Mouse (Mus musculus) adrenal gland, adult 2 months (tissue): ENCODE data around the gene Rnf151. TPM values are rescaled to one million over a fixed set of nuclear protein-coding genes. Genes with fewer than 3 reads are reported as not detected.
"Not testable (repeated sequence)": the region's sequence is repeated elsewhere in the genome, so short reads cannot be mapped to it uniquely, and the experiment has no call there.

ENCODE experiments used
- DNase-seq: peaks from one replicate; pipeline ENCODE4 v3.0.0; 2021
- polyA plus RNA-seq: library from polyadenylated mRNA; depleted of rRNA; stranded (reverse); fragments of >200 nt; gene quantifications from 2 replicates; pipeline ENCODE4 v1.2.3, GENCODE M21; 2012; rRNA removed
- total RNA-seq, 2 experiments: library from RNA; stranded (reverse); gene quantifications; 2 replicates each; pipeline ENCODE4 v1.2.3; 2021

Rnf151 gene
- total and polyA plus RNA-seq, 3 experiments, result 0.25 TPM; not detected in 2

DNA sequence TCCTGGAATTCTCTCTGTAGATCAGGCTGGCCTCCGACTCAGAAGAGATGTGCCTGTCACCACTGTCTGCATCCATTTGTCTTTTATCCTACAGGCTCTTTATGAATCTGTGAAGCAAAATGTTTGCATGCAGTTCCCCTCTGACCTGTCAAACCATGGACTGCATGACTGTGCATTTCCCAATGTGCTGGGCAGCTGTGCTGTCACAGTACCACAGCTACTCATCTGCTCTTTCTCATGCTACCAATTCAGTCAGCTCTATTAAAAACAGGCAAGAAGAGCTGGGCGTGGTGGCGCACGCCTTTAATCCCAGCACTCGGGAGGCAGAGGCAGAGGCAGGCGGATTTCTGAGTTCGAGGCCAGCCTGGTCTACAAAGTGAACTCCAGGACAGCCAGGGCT is 50.9 kb downstream of the Rnf151 start:
- DNase-seq, result not testable (repeated sequence)

Other genes starting within 250 kb of the Rnf151 start
Only the 30 nearest of the 33 such genes appear.
- gene Mlst8, start 239.0 kb downstream of the Rnf151 start, total RNA-seq, result 10 to 100 TPM; 25.6 to 26.0 TPM
- gene Mlst8, start 239.0 kb downstream of the Rnf151 start, polyA plus RNA-seq, result 44.5 and 61.7 TPM in 2 replicates
- gene Caskin1, start 229.5 kb downstream of the Rnf151 start, total RNA-seq, result 10 to 100 TPM; 19.4 to 28.7 TPM
- gene Caskin1, start 229.5 kb downstream of the Rnf151 start, polyA plus RNA-seq, result 47.0 and 47.7 TPM in 2 replicates
- gene Traf7, start 190.1 kb downstream of the Rnf151 start, total RNA-seq, result 100 to 1,000 TPM in 1 of 2 experiments, 10 to 100 TPM in 1; 91.4 to 105 TPM
- gene Traf7, start 190.1 kb downstream of the Rnf151 start, polyA plus RNA-seq, result 152 and 167 TPM in 2 replicates
- 1 to 10 TPM in 1 of 2 experiments, under 1 TPM in 1; 0.98 to 1.8 TPM for gene Rab26, start 183.9 kb downstream of the Rnf151 start, total RNA-seq
- 0.65 and 1.1 TPM in 2 replicates for gene Rab26, start 183.9 kb downstream of the Rnf151 start, polyA plus RNA-seq
- gene Pkd1, start 168.2 kb downstream of the Rnf151 start, total RNA-seq, result 10 to 100 TPM; 34.3 to 40.5 TPM
- 73.2 and 73.3 TPM in 2 replicates for gene Pkd1, start 168.2 kb downstream of the Rnf151 start, polyA plus RNA-seq
- 100 to 1,000 TPM in 1 of 2 experiments, 10 to 100 TPM in 1; 83.5 to 110 TPM for gene Tsc2, start 85.4 kb downstream of the Rnf151 start, total RNA-seq
- gene Tsc2, start 85.4 kb downstream of the Rnf151 start, polyA plus RNA-seq, result 160 and 180 TPM in 2 replicates
- 10 to 100 TPM in 1 of 2 experiments, 1 to 10 TPM in 1; 4.8 to 10.1 TPM for gene Nthl1, start 85.4 kb downstream of the Rnf151 start, total RNA-seq
- gene Nthl1, start 85.4 kb downstream of the Rnf151 start, polyA plus RNA-seq, result 9.4 and 13.8 TPM in 2 replicates
- 10 to 100 TPM; 51.8 to 76.0 TPM for gene Slc9a3r2, start 67.7 kb downstream of the Rnf151 start, total RNA-seq
- 120 and 150 TPM in 2 replicates for gene Slc9a3r2, start 67.7 kb downstream of the Rnf151 start, polyA plus RNA-seq
- gene Npw, start 59.6 kb downstream of the Rnf151 start, total RNA-seq, result not detected
- gene Npw, start 59.6 kb downstream of the Rnf151 start, polyA plus RNA-seq, result 0.60 and 2.4 TPM in 2 replicates
- 10 to 100 TPM; 40.8 to 51.3 TPM for gene Zfp598, start 48.4 kb downstream of the Rnf151 start, total RNA-seq
- 86.0 and 99.0 TPM in 2 replicates for gene Zfp598, start 48.4 kb downstream of the Rnf151 start, polyA plus RNA-seq
- 1 to 10 TPM; 2.0 to 2.4 TPM for gene Syngr3, start 28.1 kb downstream of the Rnf151 start, total RNA-seq
- 2.1 and 5.3 TPM in 2 replicates for gene Syngr3, start 28.1 kb downstream of the Rnf151 start, polyA plus RNA-seq
- gene Gfer, start 21.9 kb downstream of the Rnf151 start, total RNA-seq, result 10 to 100 TPM; 37.7 to 41.6 TPM
- 40.7 and 43.1 TPM in 2 replicates for gene Gfer, start 21.9 kb downstream of the Rnf151 start, polyA plus RNA-seq
- 1 to 10 TPM; 2.8 to 6.4 TPM for gene Noxo1, start 21.8 kb downstream of the Rnf151 start, total RNA-seq
- 4.9 and 9.4 TPM in 2 replicates for gene Noxo1, start 21.8 kb downstream of the Rnf151 start, polyA plus RNA-seq
- 10 to 100 TPM; 27.9 to 41.1 TPM for gene Tbl3, start 10.4 kb downstream of the Rnf151 start, total RNA-seq
- gene Tbl3, start 10.4 kb downstream of the Rnf151 start, polyA plus RNA-seq, result 49.0 and 63.2 TPM in 2 replicates
- gene Rps2, start 53 bp upstream of the Rnf151 start, total RNA-seq, result 100 to 1,000 TPM; 718 to 903 TPM
- 2,302 and 2,907 TPM in 2 replicates for gene Rps2, start 53 bp upstream of the Rnf151 start, polyA plus RNA-seq
- 100 to 1,000 TPM; 242 to 306 TPM for gene Ndufb10, start 6.4 kb upstream of the Rnf151 start, total RNA-seq
- gene Ndufb10, start 6.4 kb upstream of the Rnf151 start, polyA plus RNA-seq, result 277 and 298 TPM in 2 replicates
- under 1 TPM in 1 of 2 experiments, not detected in 1; 0.28 TPM for gene Rpl3l, start 9.8 kb upstream of the Rnf151 start, total RNA-seq
- 0.17 TPM in 1 of 2 replicates, not detected in the other for gene Rpl3l, start 9.8 kb upstream of the Rnf151 start, polyA plus RNA-seq
- 100 to 1,000 TPM in 1 of 2 experiments, 10 to 100 TPM in 1; 95.7 to 101 TPM for gene Msrb1, start 18.6 kb upstream of the Rnf151 start, total RNA-seq
- gene Msrb1, start 18.6 kb upstream of the Rnf151 start, polyA plus RNA-seq, result 108 and 118 TPM in 2 replicates
- gene Hs3st6, start 34.9 kb upstream of the Rnf151 start, total RNA-seq, result 1 to 10 TPM; 1.8 to 1.9 TPM
- 7.5 TPM in 2 replicates for gene Hs3st6, start 34.9 kb upstream of the Rnf151 start, polyA plus RNA-seq
- 1 to 10 TPM in 1 of 2 experiments, under 1 TPM in 1; 0.86 to 1.5 TPM for gene Meiob, start 86.2 kb upstream of the Rnf151 start, total RNA-seq
- not detected in 2 replicates for gene Meiob, start 86.2 kb upstream of the Rnf151 start, polyA plus RNA-seq
- 100 to 1,000 TPM; 102 to 123 TPM for gene Hagh, start 122.1 kb upstream of the Rnf151 start, total RNA-seq
- gene Hagh, start 122.1 kb upstream of the Rnf151 start, polyA plus RNA-seq, result 115 and 137 TPM in 2 replicates
- gene Fahd1, start 132.3 kb upstream of the Rnf151 start, total RNA-seq, result 10 to 100 TPM; 25.4 to 43.4 TPM
- 11.7 and 16.6 TPM in 2 replicates for gene Fahd1, start 132.3 kb upstream of the Rnf151 start, polyA plus RNA-seq
- 1 to 10 TPM; 5.5 to 6.7 TPM for gene Igfals, start 147.9 kb upstream of the Rnf151 start, total RNA-seq
- gene Igfals, start 147.9 kb upstream of the Rnf151 start, polyA plus RNA-seq, result 11.2 and 18.5 TPM in 2 replicates
- gene Nubp2, start 168.3 kb upstream of the Rnf151 start, total RNA-seq, result 10 to 100 TPM; 53.1 to 56.6 TPM
- gene Nubp2, start 168.3 kb upstream of the Rnf151 start, polyA plus RNA-seq, result 38.5 and 55.9 TPM in 2 replicates
- 10 to 100 TPM; 30.8 to 33.1 TPM for gene Spsb3, start 168.6 kb upstream of the Rnf151 start, total RNA-seq
- 144 and 179 TPM in 2 replicates for gene Spsb3, start 168.6 kb upstream of the Rnf151 start, polyA plus RNA-seq
- gene Eme2, start 177.0 kb upstream of the Rnf151 start, total RNA-seq, result 10 to 100 TPM; 39.9 to 48.0 TPM
- 58.3 and 58.4 TPM in 2 replicates for gene Eme2, start 177.0 kb upstream of the Rnf151 start, polyA plus RNA-seq
- gene Mrps34, start 177.1 kb upstream of the Rnf151 start, total RNA-seq, result 100 to 1,000 TPM; 130 to 150 TPM
- gene Mrps34, start 177.1 kb upstream of the Rnf151 start, polyA plus RNA-seq, result 547 and 570 TPM in 2 replicates
- 10 to 100 TPM; 70.1 to 73.7 TPM for gene Nme3, start 178.4 kb upstream of the Rnf151 start, total RNA-seq
- gene Nme3, start 178.4 kb upstream of the Rnf151 start, polyA plus RNA-seq, result 116 and 124 TPM in 2 replicates
- 100 to 1,000 TPM in 1 of 2 experiments, 10 to 100 TPM in 1; 86.6 to 129 TPM for gene Mapk8ip3, start 218.9 kb upstream of the Rnf151 start, total RNA-seq
- gene Mapk8ip3, start 218.9 kb upstream of the Rnf151 start, polyA plus RNA-seq, result 205 and 241 TPM in 2 replicates
- gene Jpt2, start 242.6 kb upstream of the Rnf151 start, total RNA-seq, result 10 to 100 TPM; 26.7 to 39.1 TPM
- gene Jpt2, start 242.6 kb upstream of the Rnf151 start, polyA plus RNA-seq, result 2.3 and 4.6 TPM in 2 replicates